Mouse (Mus musculus): ENCODE results near the gene Ssc4d. TPM values are rescaled to one million over a fixed set of nuclear protein-coding genes. Genes with fewer than 3 reads are reported as not detected.
A peak's percentile ranks its signal among the peaks of the same experiment; 100 is the strongest.

Gene Ssc4d
- polyA plus RNA-seq, 1 experiment: 4.3 TPM

DNA sequence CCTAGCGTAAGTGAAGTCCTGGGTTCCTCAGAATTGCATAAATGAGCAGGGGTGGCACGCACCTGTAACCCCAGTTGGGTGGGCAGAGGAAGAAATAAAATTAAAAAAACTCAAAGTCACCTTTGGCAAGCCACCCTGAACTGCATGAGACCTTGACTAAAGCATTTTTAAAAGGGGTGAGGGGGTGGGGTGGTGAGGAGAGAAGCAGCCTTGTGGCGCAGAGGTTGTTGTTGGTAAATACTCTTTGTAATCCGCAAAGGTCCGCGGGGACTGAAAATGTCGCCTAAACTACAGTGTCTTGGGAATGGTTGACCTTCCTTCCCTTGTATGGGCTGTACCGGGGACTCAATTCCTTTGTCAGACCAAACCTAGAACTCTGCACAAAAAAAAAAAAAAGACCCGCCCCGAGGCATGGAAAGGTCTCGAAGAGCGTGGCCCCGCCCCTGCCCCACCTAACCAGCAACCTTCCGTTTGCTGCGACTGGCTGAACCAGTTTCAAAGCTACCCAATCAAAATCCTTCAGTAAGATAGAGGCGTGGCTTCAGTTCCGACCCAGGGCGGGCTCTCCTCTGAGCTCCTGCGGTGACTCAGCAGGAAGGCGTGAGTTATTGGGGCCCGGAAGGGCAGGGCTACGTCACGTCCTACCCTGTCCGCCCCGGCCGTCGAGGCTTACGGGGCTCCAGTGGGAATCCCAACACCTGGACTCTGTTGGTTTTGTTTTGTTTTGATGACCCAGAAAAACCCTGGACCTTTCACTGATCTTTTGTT, 16.9 kb downstream of the Ssc4d start:
- DNase-seq: peak; percentile 99
- H3K36me3 ChIP-seq (ENCODE audit: control insufficient read depth, insufficient read depth, low read length): no peaks in the 10 kb centered on the region
- peak overlapping the region; percentile 49 for H3K4me3 ChIP-seq (ENCODE audit: insufficient read depth, low read depth, low read length)
- H3K27ac ChIP-seq (ENCODE audit: insufficient read depth, low read depth, low read length): peak overlapping the region; percentile 99
- no peak for TF ChIP-seq CTCF (conservative IDR thresholded peaks at IDR 0.05; ENCODE audit: insufficient read depth, insufficient read length, low read depth, low read length)
- TF ChIP-seq POLR2A (IDR thresholded peaks at IDR 0.05; ENCODE audit: low read depth, low read length): peak; percentile 83
- 5% methylated on average over 28 of the region's 28 CpGs for WGBS
- H3K27me3 ChIP-seq (replicated peaks; ENCODE audit: control insufficient read depth, insufficient read depth, low read length): no peaks in the 10 kb centered on the region
- H3K4me1 ChIP-seq (ENCODE audit: control insufficient read depth, insufficient read depth, low read length): peaks cover 17% of the 10 kb centered on the region; the same call in 1 of the 2 replicates

DNA sequence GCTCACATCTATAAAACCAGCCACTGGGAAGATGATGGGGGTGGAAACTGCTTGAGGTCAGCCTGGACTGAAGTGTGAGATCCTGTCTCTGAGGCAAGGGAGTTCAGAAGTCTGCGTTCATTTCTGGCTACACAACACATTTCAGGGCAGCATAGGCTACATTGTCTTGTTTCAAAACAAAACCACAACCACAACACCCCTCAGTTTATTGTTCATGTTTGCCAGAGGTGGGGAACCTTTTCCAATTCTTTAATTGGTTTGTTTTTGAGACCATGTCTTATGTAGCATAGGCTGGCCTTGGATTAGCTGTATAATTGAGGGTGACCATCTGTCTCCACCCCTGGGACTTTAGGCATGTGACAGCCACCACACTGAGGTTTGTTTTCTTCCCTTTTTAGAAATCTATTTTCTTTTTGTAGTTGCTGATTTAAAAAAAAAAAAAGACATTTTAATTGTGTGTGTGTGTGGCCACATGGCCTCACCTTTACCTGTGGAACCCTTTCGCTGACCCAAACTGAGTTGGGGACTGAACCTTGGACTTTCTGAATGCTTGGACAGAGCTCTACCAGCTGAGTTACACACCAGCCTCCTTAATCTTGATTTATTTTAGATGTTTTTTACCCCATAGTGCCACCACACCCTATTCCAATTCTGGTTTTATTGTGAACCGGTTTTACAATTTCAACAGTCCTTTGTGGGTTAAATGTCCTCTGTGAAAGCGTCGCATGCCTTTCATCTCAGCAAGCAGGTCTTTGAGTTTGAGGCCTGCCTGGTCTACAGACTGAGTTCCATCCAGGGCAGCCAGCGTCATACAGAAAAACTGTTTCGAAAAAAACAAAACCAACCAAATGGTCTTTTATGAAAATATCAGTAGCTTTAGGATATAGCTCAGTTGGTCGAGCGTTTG, 17.8 kb downstream of the Ssc4d start:
- Histone ChIP-seq H3K4me1 (ENCODE audit: control insufficient read depth, insufficient read depth, low read length) (peaks cover 12% of the 10 kb centered on the region; the same call in 1 of the 2 replicates), H3K36me3 (ENCODE audit: control insufficient read depth, insufficient read depth, low read length) (no peaks in the 10 kb centered on the region), H3K27ac (ENCODE audit: insufficient read depth, low read depth, low read length) (peak overlapping the region; percentile 96), H3K4me3 (ENCODE audit: insufficient read depth, low read depth, low read length) (no peak overlapping the region), H3K27me3 (replicated peaks; ENCODE audit: control insufficient read depth, insufficient read depth, low read length) (no peaks in the 10 kb centered on the region)
- WGBS: 70% methylated on average over 9 of the region's 9 CpGs
- TF ChIP-seq POLR2A (IDR thresholded peaks at IDR 0.05; ENCODE audit: low read depth, low read length) (no peak), CTCF (conservative IDR thresholded peaks at IDR 0.05; ENCODE audit: insufficient read depth, insufficient read length, low read depth, low read length) (no peak)
- DNase-seq: no peak

DNA sequence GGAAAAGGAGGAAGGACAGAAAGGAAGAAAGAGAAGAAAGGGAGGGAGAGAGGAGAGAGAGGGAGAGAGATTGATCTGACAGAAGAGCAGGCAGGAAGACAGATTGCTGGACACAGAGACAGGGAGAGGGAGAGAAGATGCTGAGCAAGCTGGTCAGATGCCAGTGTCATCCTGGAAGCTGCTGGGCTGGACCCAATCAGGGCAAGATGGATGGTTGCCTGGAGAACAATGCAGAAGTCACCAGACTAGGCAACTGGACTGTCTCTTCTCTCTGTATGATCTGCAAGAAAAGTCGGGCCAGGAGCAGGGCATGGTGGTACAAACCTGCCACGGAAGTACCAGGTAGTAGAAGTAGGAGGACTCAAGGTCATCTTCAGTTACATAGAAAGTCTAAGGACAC, 21.5 kb downstream of the Ssc4d start:
- no peak overlapping the region for H3K27ac ChIP-seq (ENCODE audit: insufficient read depth, low read depth, low read length)
- no peak for TF ChIP-seq CTCF (conservative IDR thresholded peaks at IDR 0.05; ENCODE audit: insufficient read depth, insufficient read length, low read depth, low read length)
- no peak for TF ChIP-seq POLR2A (IDR thresholded peaks at IDR 0.05; ENCODE audit: low read depth, low read length)
- WGBS: 81% methylated on average over 2 of the region's 2 CpGs
- H3K4me3 ChIP-seq (ENCODE audit: insufficient read depth, low read depth, low read length): no peak overlapping the region
- H3K4me1 ChIP-seq (ENCODE audit: control insufficient read depth, insufficient read depth, low read length): peaks cover 6% of the 10 kb centered on the region; the same call in 1 of the 2 replicates
- no peaks in the 10 kb centered on the region for H3K27me3 ChIP-seq (replicated peaks; ENCODE audit: control insufficient read depth, insufficient read depth, low read length)
- DNase-seq: no peak
- no peaks in the 10 kb centered on the region for H3K36me3 ChIP-seq (ENCODE audit: control insufficient read depth, insufficient read depth, low read length)

DNA sequence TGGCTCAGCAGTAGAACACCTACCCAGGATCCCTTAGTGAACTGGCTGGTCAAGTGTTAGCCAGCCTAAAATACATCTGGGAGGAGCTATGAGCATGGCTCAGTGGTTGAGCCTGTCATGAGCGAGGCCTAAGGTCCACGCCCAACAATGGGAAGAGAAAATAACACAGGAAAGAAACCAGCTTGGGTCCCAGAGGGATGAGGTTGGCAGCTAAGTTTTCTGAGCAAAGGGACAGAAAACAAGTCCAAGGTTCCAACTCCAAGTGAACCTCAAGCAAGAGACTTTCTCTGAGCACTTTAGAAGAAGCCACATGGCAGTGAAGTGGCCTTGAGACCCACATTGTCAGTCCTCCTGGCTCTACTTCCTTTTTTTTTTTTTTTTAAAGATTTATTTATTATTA, 22.7 kb downstream of the Ssc4d start:
- DNase-seq: no peak
- 92% methylated on average over 2 of the region's 2 CpGs for WGBS
- TF ChIP-seq CTCF (conservative IDR thresholded peaks at IDR 0.05; ENCODE audit: insufficient read depth, insufficient read length, low read depth, low read length) (no peak), POLR2A (IDR thresholded peaks at IDR 0.05; ENCODE audit: low read depth, low read length) (no peak)
- no peak overlapping the region for H3K4me3 ChIP-seq (ENCODE audit: insufficient read depth, low read depth, low read length)
- H3K27ac ChIP-seq (ENCODE audit: insufficient read depth, low read depth, low read length): no peak overlapping the region
- no peaks in the 10 kb centered on the region for H3K4me1 ChIP-seq (ENCODE audit: control insufficient read depth, insufficient read depth, low read length)
- H3K36me3 ChIP-seq (ENCODE audit: control insufficient read depth, insufficient read depth, low read length): no peaks in the 10 kb centered on the region
- H3K27me3 ChIP-seq (replicated peaks; ENCODE audit: control insufficient read depth, insufficient read depth, low read length): no peaks in the 10 kb centered on the region

DNA sequence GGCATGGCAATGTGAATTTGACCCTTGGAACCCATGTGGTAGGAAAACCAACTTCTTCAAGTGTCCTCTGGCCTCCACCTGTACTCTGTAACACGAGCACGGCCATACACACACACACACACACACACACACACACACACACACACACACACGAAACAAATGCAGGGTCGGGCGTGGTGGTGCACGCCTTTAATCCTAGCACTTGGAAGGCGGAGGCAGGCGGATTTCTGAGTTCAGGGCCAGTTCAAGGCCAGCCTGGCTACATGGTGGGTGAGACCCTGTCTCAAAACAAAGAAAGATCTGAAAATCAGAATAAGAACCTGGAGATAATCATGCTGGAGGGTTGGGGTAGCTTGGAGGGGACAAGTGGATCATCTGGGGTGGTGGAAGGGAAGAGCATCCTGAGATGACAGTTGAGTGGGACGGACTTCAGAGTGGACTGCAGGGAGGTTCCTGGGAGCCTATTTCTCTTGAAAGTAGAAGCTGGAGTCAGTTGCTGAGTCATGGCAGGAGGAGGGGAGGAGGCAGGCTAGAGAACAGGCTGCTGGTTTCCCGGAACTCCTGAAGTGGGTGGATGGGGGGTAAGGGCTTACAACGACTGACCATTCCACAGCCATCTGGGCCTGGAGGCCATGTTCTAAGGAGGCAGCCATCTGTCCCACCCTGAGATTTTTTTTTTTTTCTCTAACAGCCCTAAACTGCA, 23.5 kb downstream of the Ssc4d start:
- Histone ChIP-seq H3K4me1 (ENCODE audit: control insufficient read depth, insufficient read depth, low read length) (no peaks in the 10 kb centered on the region), H3K27ac (ENCODE audit: insufficient read depth, low read depth, low read length) (no peak overlapping the region), H3K36me3 (ENCODE audit: control insufficient read depth, insufficient read depth, low read length) (no peaks in the 10 kb centered on the region), H3K27me3 (replicated peaks; ENCODE audit: control insufficient read depth, insufficient read depth, low read length) (no peaks in the 10 kb centered on the region), H3K4me3 (ENCODE audit: insufficient read depth, low read depth, low read length) (no peak overlapping the region)
- no peak for DNase-seq
- TF ChIP-seq POLR2A (IDR thresholded peaks at IDR 0.05; ENCODE audit: low read depth, low read length) (no peak), CTCF (conservative IDR thresholded peaks at IDR 0.05; ENCODE audit: insufficient read depth, insufficient read length, low read depth, low read length) (no peak)
- 67% methylated on average over 11 of the region's 11 CpGs for WGBS

DNA sequence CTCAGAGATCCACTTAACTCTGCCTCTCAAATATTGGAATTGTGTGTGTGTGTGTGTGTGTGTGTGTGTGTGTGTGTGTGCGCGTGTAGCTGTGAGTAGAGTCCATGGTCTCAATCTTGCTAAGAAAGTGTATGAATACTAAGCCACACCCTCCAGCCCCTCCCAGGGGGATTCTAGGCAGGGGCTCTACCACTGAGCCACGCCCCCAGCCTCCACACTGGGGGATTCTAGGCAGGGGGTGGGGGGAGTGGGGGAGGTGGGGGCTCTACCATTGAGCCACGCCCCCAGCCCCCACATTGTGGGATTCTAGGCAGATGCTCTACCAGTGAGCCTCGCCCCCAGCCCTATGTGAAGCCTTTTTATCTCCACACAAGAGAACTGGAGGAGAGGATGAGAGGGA, 27.7 kb downstream of the Ssc4d start:
- no peak for DNase-seq
- Histone ChIP-seq H3K36me3 (ENCODE audit: control insufficient read depth, insufficient read depth, low read length) (no peaks in the 10 kb centered on the region), H3K4me3 (ENCODE audit: insufficient read depth, low read depth, low read length) (no peak overlapping the region), H3K27ac (ENCODE audit: insufficient read depth, low read depth, low read length) (no peak overlapping the region), H3K27me3 (replicated peaks; ENCODE audit: control insufficient read depth, insufficient read depth, low read length) (no peaks in the 10 kb centered on the region), H3K4me1 (ENCODE audit: control insufficient read depth, insufficient read depth, low read length) (no peaks in the 10 kb centered on the region)
- WGBS: 86% methylated on average over 5 of the region's 5 CpGs
- TF ChIP-seq POLR2A (IDR thresholded peaks at IDR 0.05; ENCODE audit: low read depth, low read length) (no peak), CTCF (conservative IDR thresholded peaks at IDR 0.05; ENCODE audit: insufficient read depth, insufficient read length, low read depth, low read length) (no peak)
